Mouse (Mus musculus) layer of hippocampus, adult 8-10 months (tissue): ENCODE measurements around the gene Trp53. TPM values are rescaled to one million over a fixed set of nuclear protein-coding genes. Genes with fewer than 3 reads are reported as not detected.

Experiments
- DNase-seq, 2 experiments: peaks; one replicate each; pipeline ENCODE4 v3.0.0; 2022; ENCODE audit warnings: low spot score in 2 of 2
- total RNA-seq, 4 experiments: library from RNA; stranded (reverse); gene quantifications; 2 replicates each; pipeline ENCODE4 v1.2.4; 2022

Gene Trp53
- total RNA-seq, 4 experiments from 2014 or later = 27.7 to 36.7 (median 33.7) TPM

DNA sequence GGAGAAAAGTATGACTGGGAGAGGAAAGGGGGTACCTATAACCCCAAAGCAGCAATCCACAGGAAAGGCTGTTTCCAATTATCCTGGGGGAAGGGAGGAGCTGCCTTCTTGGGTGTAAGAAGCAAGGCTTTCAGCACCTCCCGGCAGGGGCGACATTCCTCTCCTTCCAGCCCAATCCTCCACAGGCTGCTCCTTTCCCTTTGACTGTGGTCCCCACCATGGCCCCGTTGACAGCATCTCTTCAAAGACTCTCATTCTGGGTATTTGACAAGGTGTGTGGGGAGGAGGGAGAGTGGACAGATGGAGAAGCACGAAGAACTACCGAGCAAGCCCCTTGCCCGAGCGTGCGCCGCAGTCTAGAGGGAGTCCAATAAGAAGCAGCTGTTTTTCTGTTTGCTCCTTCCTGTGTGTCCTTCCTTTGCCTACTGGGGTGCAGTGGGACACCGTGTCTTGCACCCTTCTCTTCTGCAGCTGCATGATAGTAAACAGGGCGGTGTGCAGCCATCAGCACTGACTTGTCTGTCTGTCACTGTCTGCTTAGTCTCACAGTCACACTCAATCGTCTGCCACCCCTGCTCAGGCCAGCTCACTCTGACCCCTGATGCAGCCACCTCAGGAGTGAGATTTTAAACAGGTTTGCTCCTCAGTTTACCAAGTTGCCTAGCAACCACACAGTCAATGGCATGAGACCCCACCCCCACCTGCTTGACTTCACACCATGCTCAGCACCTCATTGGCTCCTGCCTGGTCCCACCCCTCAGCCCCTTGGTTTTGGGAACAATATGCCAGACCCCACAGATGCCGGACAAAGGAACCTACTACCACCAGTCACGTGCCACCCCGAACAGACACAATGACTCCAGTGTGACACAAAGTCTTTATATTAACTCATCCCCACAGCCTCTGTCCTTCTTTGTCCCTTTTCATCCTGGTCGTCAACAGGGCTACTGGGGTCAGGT lies 19.0 kb upstream of the Trp53 start:
- peak in 1 of 2 experiments; percentile 42 for DNase-seq

DNA sequence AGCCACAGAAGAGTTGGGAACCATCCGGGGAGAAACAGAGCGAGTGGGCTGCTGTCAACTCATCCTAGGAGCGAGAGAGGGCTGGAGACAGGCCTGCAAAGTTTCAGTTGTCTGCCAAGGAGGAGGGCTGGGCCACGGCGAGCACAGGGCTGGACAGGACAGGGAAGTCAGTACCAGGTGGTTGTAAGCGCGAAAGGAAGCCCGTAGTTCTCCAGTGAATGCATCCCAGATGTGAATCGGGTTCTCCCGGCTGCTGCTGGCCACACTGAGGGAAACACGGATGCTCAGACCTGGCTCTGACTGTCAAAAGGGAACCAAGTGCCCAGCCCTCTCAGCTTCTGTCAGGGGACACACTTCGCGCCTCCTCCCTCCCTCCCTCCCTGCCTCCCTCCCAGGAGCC lies 16.8 kb upstream of the Trp53 start:
- no peak for DNase-seq

DNA sequence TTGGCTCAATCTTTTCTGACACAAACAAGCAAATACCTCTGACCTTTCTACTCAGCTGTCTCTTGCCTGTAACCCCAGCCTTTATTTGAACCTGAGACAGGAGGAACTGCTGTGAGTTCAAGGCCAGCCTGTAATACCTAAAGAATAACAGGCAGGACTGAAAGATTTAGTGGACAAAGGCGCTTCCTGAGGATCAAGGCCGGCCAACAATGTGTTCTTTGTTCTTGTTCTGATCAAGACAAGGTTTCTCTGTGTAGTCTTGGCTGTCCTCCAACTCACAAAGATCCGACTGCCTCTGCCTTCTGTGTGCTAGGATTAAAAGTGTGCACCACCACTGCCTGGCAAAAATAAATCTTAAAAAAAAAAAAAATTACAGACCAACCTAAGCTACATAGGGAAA lies 15.8 kb upstream of the Trp53 start:
- DNase-seq = no peak

DNA sequence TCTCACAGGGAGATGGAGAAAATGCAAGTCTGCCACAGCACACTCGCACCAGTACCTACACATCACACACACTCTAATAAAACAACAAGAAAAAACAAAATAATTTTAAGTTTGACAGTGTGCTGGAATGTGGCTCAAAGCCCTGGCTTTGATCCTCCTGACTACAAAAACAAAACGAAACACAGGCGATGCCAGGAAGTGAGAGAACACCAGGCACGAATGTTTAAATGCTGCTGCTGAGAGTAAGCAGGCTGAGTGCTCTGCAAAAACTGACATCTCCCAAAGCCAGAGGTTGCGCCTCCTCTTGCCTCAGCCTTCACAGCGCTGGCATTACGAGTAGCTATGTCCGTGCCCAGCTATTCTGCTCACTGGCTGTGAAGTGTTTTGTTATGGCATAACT lies 15.0 kb upstream of the Trp53 start:
- DNase-seq = no peak

DNA sequence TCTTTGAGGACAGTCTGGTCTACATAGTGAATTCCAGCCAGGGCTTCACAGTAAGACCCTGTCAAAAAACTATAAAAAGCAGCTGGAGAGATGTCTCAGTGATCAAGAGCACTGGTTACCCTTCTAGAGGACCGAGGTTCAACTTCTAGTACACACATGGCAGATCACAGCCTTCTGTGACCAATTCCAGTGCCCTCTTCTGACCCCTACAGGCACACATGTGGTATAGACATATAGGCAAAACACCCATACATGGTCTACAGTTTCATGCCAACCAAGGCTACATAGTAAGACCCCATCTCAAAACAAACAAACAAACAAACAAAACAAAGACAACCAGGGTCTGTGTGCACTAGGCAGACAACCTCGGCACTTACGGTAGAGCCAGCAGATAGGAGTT lies 4.9 kb upstream of the Trp53 start:
- no peak for DNase-seq

DNA sequence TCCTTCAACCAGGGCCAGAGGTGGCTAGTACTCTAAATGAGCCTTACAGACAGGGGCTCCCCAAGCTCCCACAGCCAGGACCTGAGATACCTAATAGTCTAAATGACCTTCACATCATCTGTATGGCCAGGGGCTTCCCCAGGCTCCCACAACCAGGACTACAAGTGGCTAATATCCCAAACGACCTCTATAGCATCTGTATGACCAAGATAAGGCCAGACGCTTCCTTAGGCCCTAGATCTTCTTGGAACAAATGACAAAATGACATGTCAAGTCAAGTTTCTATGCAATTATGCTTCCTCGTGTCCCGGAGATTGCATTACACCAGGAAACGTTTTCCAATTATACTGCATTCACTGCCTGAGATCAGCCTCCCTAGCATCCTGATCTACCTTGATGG lies 3.9 kb upstream of the Trp53 start:
- no peak for DNase-seq

DNA sequence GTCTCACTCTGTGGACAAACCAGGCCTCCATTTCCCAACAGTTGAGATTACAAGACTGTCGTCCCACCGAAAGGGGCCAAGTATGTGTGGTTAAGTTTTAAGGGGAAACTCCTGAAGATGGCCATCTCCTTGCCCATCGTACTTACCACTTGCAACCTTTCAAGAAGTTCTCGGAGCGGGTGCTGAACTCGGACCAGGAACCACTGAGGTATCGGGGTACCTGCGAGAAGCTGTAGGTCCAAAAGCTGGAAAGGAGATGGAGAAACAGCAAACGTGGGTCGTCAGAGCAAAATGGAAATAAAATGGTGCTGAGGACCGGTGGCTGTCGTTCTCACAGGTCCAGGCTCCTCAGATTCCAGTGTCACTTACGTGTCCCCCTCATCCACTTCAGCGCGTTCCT lies 1.9 kb upstream of the Trp53 start:
- DNase-seq = no peak

DNA sequence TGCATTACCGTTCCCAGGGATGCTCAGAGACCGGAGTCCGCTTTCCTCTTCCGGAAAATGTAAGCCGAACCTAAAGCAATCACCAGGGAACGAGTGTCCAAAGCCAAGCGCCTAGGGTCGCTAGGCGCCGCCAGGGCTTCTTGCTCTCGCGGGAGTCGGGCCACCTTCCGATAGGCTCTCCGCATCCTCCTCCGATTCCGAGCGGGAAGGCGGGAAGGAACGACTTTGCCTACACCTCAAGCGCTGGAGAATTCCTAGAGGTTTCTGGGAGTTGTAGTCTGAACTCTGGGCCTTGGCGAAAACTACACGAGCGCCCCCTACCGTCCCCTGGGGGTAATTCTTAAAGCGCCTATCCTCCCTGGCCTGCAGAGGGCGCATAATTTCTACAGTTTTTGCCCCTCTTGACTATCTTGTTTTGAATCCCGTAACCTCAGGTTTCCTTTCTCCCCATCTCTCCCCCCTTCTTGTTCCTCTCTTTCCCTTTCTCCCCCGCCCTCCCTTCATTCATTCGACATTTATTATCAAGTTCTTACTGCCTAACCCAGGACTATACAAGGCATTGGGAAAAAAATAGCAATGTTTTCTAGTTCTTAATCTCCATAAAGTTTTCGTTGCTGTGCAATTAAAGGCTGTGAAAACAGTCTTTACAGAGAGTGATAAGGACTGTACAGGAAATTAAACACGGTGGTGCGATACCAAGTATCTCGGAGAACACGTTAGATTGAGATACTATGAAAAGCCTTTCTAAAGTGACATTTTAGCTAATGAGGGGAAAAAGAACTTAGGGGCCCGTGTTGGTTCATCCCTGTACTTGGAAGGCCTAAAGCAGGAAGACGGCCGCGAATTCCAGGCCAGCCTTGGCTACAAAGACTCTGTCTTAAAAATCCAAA lies 786 bp upstream of the Trp53 start:
- peak; percentile 98 to 100 for DNase-seq

DNA sequence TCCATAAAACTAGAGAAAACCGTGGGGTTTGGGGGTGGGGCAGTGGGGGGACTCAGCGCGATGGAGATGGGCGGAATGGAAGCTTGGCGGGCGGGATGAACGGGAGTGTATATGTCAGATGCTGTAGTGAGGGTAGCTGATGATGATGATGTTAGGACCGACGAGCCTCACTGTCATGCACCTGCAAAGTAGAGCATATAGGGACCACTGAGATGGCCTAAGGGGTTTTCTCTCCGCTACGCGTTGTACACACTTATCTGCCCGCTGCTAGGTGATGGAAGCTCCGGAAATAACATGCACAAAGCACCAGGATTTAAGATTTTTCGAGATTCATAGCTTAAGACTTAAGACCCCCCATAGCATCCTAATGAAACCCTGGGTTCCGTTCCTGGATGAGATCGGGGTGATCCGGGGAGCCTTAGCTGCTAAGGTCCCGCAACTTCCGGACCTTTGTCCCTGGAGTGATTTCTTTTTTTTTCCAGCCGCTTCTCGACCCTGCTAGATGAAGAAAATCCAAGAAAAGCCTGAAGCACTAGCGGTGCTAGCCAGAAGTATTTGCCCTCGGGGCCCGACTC lies 500 bp downstream of the Trp53 start:
- DNase-seq = no peak

DNA sequence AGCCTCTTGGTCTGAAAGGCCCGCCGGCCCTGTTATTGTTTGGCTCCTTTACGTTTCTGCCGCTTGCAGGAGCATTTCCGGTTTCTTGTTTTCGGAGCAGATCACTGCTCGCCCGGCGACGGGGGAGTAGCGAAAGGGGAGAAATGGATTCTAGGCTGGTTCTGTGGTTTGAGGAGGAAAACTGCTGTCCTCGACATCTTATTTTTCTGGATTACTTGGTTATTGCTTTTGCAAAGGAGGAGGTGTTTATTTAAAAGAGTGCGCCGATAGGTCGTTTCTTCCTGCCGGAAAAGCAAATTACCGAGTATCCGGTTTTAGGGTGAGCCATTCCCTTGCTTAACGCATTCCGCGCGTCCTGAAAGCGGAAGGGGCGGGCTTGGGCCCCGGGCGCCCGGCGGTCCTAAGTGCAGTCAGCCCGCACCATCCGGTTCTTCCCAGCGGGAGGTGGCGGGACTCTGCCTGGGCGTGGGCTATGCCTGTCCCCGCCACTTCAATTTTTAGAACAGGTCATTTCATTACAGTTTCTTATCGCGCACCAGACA lies 1.1 kb downstream of the Trp53 start:
- DNase-seq = peak; percentile 86 to 89

DNA sequence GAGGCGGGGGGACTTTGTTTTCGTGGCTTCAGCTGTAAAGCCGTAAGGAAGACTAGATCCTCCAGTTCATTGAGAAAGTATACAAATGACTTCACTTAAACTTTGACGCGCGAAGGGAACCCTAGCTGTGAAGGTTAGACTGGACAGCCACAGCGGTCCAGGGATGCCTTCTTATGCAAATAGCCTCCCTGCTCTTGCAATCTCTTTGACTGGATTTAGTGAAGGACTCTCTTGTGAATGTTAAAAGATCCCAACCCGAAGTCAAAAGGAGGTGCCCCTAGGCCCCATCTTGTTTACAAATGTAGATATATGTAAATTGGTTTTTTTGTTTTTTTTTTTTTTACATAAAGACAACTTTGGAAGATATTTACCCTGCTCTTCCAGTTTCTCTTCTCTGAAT lies 1.7 kb downstream of the Trp53 start:
- DNase-seq = no peak

DNA sequence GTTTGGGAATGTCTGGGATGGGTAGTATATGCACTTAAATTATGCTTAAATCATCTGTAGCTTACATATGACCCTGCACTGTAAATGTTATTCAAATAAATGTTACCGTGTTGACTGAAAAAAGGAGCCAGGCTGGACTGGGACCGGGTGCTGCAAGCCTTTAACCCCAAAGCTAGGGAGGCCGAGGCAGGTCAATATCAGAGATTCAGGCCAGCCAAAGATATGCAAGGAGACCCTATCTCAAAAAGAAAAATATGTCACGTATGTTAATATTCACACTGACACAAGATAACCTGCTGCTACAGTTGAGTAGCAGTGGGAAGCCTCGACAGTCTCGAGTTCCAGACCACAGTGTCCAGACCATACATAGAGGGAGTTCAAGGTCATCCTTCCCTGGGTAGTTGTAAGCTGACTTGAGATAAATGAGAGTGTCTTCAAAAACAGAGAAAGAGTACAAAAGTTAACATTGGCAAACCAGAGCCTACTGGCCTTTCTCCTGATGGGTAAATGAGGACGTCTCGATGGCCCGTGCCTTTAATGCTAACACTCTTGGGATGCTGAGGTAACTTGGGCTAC lies 2.2 kb downstream of the Trp53 start:
- no peak for DNase-seq

DNA sequence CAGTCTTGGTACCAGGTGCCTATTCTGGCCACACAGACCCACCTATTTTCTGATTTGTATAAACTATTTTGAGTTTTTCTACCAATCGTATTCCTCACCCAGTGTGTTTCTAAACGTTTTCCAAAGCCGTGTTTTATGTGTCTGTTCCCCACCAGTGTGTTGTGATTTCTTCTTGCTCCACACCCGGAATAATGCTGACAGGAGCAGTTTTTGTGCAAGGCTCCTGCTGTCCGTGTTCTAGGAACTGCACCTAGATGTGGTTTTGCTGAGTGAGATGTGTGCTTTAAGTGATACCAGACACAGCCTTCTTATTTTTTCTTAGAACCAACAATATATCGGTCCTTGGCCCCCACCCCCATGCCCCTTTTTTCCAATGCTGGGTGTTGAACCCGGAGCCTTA lies 3.8 kb downstream of the Trp53 start:
- no peak for DNase-seq

DNA sequence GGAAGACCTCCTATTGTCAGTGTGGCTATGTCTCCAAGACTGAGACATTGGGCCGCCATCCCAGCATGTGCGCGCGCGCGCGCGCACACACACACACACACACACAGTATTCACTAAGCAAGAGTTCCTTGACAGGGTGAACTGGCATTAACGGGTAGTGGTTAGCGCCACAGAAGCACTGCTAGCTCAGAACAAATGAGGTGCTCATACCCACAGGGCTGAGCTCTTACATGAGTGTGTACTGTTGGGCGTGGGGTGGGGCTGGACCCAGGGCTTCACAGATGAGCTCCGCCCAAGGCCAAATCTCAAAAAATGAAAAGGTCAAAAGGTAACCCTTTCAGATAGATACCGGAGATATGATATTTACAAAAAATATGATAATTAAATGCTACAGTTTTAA lies 4.8 kb downstream of the Trp53 start:
- DNase-seq = no peak

DNA sequence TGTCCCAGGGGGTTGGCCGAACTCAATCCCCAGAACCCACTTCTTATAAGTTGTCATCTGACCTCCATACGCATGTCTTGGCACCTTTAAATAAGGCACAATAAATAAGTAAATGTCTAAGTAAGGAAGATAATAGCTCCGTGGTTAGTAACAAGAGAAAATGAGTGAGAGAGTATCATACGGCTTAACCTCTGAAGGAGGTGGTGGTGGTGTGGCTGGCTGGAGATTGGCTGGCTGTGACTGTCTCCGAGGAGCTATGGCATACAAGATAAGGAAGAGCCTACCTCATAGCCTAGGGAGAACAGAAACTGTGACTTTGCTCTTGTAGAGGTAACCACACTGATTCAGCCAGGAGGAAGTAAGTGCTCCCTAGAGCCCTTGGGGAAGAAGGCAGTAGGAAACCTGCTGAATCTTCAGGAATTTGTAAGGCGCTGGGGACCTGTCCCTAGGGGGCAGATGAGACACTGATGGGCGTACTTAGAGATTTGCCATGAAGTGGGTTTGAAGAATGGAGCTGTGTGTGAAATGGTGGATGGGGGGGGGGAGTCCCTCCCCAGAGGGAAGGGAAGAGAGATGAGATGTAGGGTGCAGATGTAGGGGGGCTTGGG lies 5.7 kb downstream of the Trp53 start:
- no peak for DNase-seq

DNA sequence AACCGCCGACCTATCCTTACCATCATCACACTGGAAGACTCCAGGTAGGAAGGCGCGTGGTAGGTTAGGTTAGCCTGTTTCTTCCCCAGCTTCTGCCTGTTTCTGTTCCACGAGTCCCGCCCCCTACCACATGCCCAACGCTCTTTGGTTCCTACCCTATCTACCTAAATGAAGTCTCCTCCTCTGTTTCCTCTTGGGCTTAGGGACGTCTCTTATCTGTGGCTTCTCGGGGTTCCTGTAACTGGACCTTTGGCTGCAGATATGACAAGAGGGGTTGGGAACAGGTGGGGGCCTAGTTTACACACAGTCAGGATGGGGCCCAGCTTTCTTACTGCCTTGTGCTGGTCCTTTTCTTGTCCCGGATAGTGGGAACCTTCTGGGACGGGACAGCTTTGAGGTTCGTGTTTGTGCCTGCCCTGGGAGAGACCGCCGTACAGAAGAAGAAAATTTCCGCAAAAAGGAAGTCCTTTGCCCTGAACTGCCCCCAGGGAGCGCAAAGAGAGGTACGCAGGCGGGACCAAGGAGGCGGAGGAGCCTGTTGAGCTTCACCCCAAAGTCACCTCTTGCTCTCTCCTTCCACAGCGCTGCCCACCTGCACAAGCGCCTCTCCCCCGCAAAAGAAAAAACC lies 9.2 kb downstream of the Trp53 start:
- no peak for DNase-seq

DNA sequence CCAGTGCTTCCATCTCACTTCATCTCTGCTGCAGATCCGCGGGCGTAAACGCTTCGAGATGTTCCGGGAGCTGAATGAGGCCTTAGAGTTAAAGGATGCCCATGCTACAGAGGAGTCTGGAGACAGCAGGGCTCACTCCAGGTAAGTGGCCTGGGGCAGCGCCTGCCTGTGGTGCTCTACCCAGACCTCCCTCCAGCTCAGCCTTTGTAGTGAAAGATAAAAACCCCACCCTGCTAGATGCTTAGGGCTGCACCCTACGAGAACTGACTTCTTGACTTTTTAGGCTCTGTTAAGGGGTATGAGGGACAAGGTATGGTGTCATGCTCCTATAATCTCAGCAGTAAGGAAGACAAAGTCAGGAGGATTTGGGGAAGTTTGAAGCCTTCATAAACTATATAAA lies 10.5 kb downstream of the Trp53 start:
- no peak for DNase-seq

DNA sequence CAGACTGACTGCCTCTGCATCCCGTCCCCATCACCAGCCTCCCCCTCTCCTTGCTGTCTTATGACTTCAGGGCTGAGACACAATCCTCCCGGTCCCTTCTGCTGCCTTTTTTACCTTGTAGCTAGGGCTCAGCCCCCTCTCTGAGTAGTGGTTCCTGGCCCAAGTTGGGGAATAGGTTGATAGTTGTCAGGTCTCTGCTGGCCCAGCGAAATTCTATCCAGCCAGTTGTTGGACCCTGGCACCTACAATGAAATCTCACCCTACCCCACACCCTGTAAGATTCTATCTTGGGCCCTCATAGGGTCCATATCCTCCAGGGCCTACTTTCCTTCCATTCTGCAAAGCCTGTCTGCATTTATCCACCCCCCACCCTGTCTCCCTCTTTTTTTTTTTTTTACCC lies 11.3 kb downstream of the Trp53 start:
- no peak for DNase-seq

DNA sequence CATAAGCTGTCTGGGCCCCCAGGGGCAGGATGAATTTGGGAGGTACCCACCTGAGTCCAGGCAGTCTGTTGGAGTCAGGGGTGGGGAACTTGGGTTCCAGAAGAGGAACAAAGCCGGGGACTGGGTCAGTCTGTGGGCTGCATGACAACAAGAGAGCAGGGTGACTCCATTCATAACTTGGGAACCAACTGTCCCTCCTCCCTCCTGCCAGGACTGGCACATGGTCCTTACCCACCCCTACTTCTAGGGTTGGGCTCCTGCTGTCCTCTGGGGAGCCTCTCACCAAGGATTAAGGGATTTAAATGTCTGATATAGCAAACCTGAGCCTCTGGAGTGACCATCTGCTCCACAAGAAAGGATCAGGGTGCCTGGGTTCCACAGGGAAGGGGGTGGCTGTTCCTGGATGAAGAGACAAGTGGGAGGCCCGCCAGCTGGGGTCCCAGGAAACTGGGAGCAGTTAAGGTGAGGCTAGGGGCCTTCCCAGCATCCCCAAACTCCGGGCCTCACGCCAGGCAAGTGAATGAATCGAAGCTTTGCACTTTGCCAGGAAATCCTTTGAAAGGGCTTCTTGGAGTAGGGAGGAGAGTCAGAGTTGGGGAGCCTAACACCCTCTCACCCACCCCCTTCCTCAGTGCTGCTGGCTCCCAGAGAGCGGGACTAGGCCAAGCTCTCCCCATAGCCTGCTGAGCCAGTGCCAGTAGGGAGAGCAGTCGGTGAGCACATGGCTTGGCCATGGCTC lies 11.9 kb downstream of the Trp53 start:
- DNase-seq = peak; percentile 76 to 86

DNA sequence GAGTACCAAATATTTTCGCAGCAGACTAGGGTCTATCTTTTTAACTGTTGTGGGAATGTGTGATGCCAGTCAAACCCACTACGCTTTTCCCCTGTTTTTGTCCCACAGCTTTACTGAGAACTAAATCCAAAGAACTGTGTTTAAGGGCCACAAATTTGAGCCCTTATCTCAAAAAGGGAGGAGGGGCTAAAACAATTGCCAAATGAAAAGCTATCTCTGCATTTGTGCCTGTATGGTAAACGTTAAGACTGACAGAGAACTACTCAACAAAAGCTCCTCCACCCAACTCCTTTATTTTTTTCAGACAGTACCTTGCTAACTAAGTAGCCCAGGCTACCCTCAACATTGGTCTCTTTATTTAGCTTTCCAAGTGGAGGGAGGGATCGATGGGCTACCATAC lies 12.6 kb downstream of the Trp53 start:
- DNase-seq = no peak
